ENCODE assay signal across 8 mouse cellular contexts in the genomic region with DNA sequence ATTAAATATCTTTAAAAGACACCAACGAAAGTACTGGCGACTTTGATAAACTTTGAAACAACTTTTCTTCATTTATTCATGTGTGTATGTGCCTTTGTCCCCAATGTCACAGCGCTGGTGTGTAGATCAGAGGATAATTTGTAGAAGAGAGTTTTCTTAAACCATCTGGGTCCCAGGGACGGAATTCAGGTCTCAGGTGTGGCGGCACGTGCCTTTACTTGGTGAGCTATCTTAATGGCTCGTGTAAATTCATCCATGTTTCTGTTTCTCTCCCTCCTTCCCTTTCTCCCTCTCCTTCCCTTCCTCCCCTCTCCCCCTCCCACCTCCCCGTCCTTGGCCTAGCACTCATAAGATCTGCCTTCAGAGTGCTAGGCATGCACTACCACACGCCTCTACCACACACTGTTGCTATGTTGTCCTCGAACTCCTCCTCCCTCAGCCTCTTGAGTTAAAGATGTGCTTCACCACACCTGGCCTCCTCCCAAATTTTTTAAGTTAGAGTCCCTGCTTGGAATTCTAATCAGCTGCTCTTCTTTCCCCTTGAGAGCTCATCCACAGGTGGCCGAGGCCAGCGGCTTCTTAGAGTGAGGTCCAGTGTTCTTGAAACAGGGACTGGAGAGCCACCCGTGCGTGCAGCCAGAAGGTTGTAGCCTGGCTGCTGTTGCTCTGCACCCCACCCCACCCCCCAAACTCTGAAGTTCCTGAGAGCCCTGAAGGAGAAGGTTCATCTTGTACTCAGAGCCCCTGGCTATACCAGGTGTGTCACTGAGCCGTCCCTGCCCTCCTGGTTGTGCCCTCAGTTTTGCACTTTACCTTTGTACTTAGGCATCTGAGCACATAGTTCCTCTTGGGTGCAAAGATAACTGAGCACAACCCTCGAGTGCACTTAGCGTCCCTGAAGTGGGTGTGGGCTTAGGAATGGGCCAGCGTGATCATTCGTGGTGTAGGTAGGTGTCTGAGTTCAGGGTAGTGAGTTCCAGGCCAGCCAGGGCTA. TPM values are rescaled to one million over a fixed set of nuclear protein-coding genes. Genes with fewer than 3 reads are reported as not detected.
DNase-seq lines count a peak whose midpoint lies in the region; ATAC-seq and TF ChIP-seq lines count a peak whose summit lies in the region.

No protein-coding gene starts in this region.

- TF ChIP-seq CTCF in kidney, postnatal 0 days (IDR thresholded peaks at IDR 0.05; ENCODE audit: low read depth), result no peak

- no peaks in the 10 kb centered on the region for H3K27me3 ChIP-seq in heart, embryonic 13.5 days (replicated peaks)
- no peaks in the 10 kb centered on the region for H3K27me3 ChIP-seq in forebrain, embryonic 10.5 days (ENCODE audit: poor library complexity, severe bottlenecking)
- no peaks in the 10 kb centered on the region for H3K27me3 ChIP-seq in kidney, postnatal 0 days (ENCODE audit: insufficient read depth, low read length)

- H3K27ac ChIP-seq in heart, embryonic 13.5 days (replicated peaks), result peak overlapping the region; percentile 95
- H3K27ac ChIP-seq in forebrain, embryonic 10.5 days, result peak overlapping the region; percentile 94
- H3K27ac ChIP-seq in kidney, postnatal 0 days, result peak overlapping the region; percentile 96

- peak overlapping the region; percentile 85 for H3K4me3 ChIP-seq in heart, embryonic 13.5 days
- peak overlapping the region; percentile 86 for H3K4me3 ChIP-seq in forebrain, embryonic 10.5 days
- peak overlapping the region; percentile 72 for H3K4me3 ChIP-seq in kidney, postnatal 0 days (replicated peaks; ENCODE audit: low read depth, low read length)

- intact Hi-C loops in heart, postnatal 25 days (cut with DNase I), result loop anchor here (5.0 kb wide), 1 partner anchor 58 kb away; a partner anchor contains a TSS
- intact Hi-C loops in left cerebral cortex, postnatal 4 days (cut with DNase I), result no loop called here

- ATAC-seq in heart, embryonic 13.5 days (ENCODE audit: extremely low read depth, insufficient number of reproducible peaks, low FRiP score, low TSS enrichment), result no peak
- no peak for ATAC-seq in kidney, postnatal 0 days (replicated peaks; ENCODE audit: low FRiP score, low read depth)

- no peak for DNase-seq in heart, postnatal 25 days (ENCODE audit: low spot score)
- DNase-seq in forebrain, embryonic 10.5 days (ENCODE audit: extremely low spot score, low spot score), result peak; percentile 22
- peak; percentile 21 for DNase-seq in kidney, postnatal 0 days (ENCODE audit: low spot score)
- DNase-seq in lung, postnatal 36 days, result peak; percentile 60
- no peak for DNase-seq in left cerebral cortex, postnatal 4 days
- no peak for DNase-seq in cerebellum, postnatal 25 days
- no peak for DNase-seq in right cerebral cortex, postnatal 36 days (ENCODE audit: low spot score in 2 of 2)

- 19% methylated on average over 19 of the region's 19 CpGs for WGBS in heart, embryonic 13.5 days
- WGBS in forebrain, embryonic 10.5 days, result 34% methylated on average over 19 of the region's 19 CpGs
- WGBS in kidney, postnatal 0 days, result 21% methylated on average over 19 of the region's 19 CpGs

- H3K4me1 ChIP-seq in heart, embryonic 13.5 days, result peaks cover 66% of the 10 kb centered on the region
- peaks cover 62% of the 10 kb centered on the region for H3K4me1 ChIP-seq in forebrain, embryonic 10.5 days
- peaks cover 28% of the 10 kb centered on the region for H3K4me1 ChIP-seq in kidney, postnatal 0 days (replicated peaks; ENCODE audit: insufficient read depth, low read length)

- H3K4me2 ChIP-seq in heart, embryonic 13.5 days, result peak overlapping the region; percentile 91
- peak overlapping the region; percentile 84 for H3K4me2 ChIP-seq in kidney, postnatal 0 days (ENCODE audit: low read length)

- H3K36me3 ChIP-seq in heart, embryonic 13.5 days, result peaks cover 13% of the 10 kb centered on the region
- peaks cover 33% of the 10 kb centered on the region for H3K36me3 ChIP-seq in forebrain, embryonic 10.5 days (replicated peaks)
- H3K36me3 ChIP-seq in kidney, postnatal 0 days (ENCODE audit: insufficient read depth, low read length), result no peaks in the 10 kb centered on the region

- peak overlapping the region; percentile 91 for H3K9ac ChIP-seq in heart, embryonic 13.5 days
- peak overlapping the region; percentile 90 for H3K9ac ChIP-seq in kidney, postnatal 0 days (ENCODE audit: low read depth, low read length)

- no peaks in the 10 kb centered on the region for H3K9me3 ChIP-seq in heart, embryonic 13.5 days
- H3K9me3 ChIP-seq in forebrain, embryonic 10.5 days, result no peaks in the 10 kb centered on the region
- no peaks in the 10 kb centered on the region for H3K9me3 ChIP-seq in kidney, postnatal 0 days (replicated peaks; ENCODE audit: low read length)

RNA-seq across cellular contexts. Expression of a gene that starts 1.1 kb away (rescaled TPM):
- polyA plus RNA-seq in heart, embryonic 13.5 days (2015; fragmentation: Nextera tagmentation; extraction: Ambion mirVana), result 74.6 and 85.2 TPM in 2 replicates
- 10 to 100 TPM; 61.1 to 66.7 TPM for total RNA-seq in heart, postnatal 25 days (2021)
- polyA plus RNA-seq in forebrain, embryonic 10.5 days (2016; fragmentation: Nextera tagmentation; extraction: Ambion mirVana), result 68.2 and 69.3 TPM in 2 replicates
- polyA plus RNA-seq in kidney, postnatal 0 days (2015; fragmentation: Nextera tagmentation; extraction: Ambion mirVana), result 117 and 118 TPM in 2 replicates
- total RNA-seq in left cerebral cortex, postnatal 4 days (2021), result 10 to 100 TPM; 11.6 to 12.6 TPM

RNA-seq across cellular contexts. Expression of a gene that starts 1.4 kb away (rescaled TPM):
- polyA plus RNA-seq in heart, embryonic 13.5 days (2015; fragmentation: Nextera tagmentation; extraction: Ambion mirVana), result 6.0 and 7.0 TPM in 2 replicates
- 1 to 10 TPM; 1.9 to 2.2 TPM for total RNA-seq in heart, postnatal 25 days (2021)
- 16.7 and 21.5 TPM in 2 replicates for polyA plus RNA-seq in forebrain, embryonic 10.5 days (2016; fragmentation: Nextera tagmentation; extraction: Ambion mirVana)
- 6.3 and 6.9 TPM in 2 replicates for polyA plus RNA-seq in kidney, postnatal 0 days (2015; fragmentation: Nextera tagmentation; extraction: Ambion mirVana)
- total RNA-seq in left cerebral cortex, postnatal 4 days (2021), result 1 to 10 TPM; 1.5 to 2.2 TPM

RNA-seq across cellular contexts. Expression of a gene that starts 56.4 kb away (rescaled TPM):
- polyA plus RNA-seq in heart, embryonic 13.5 days (2015; fragmentation: Nextera tagmentation; extraction: Ambion mirVana), result 95.2 and 103 TPM in 2 replicates
- total RNA-seq in heart, postnatal 25 days (2021), result 10 to 100 TPM; 94.5 to 95.3 TPM
- 137 and 141 TPM in 2 replicates for polyA plus RNA-seq in forebrain, embryonic 10.5 days (2016; fragmentation: Nextera tagmentation; extraction: Ambion mirVana)
- polyA plus RNA-seq in kidney, postnatal 0 days (2015; fragmentation: Nextera tagmentation; extraction: Ambion mirVana), result 52.6 and 61.3 TPM in 2 replicates
- 100 to 1,000 TPM; 716 to 729 TPM for total RNA-seq in left cerebral cortex, postnatal 4 days (2021)

Comparison
In these comparisons a context has a peak if more than half of its experiments do, and no peak if none do; other contexts are left out.
1. DNase-seq: peak in forebrain, embryonic 10.5 days (single experiment), kidney, postnatal 0 days (single experiment) and lung, postnatal 36 days (single experiment); none in heart, postnatal 25 days (single experiment), left cerebral cortex, postnatal 4 days (single experiment), cerebellum, postnatal 25 days (0 of 2) and right cerebral cortex, postnatal 36 days (0 of 2).
2. Peak in every context shown above with its lines, with median percentiles within 50 percentile points of each other: H3K27ac ChIP-seq and H3K4me3 ChIP-seq.